Mouse (Mus musculus): ENCODE measurements around the gene Edc4. TPM values are rescaled to one million over a fixed set of nuclear protein-coding genes. Genes with fewer than 3 reads are reported as not detected.
A peak's percentile ranks its signal among the peaks of the same experiment; 100 is the strongest.
"Not testable (repeated sequence)": the region's sequence is repeated elsewhere in the genome, so short reads cannot be mapped to it uniquely, and the experiment has no call there.

Gene Edc4
- 55.6 and 59.1 TPM in 2 replicates for polyA plus RNA-seq (2015; fragmentation: Nextera tagmentation; extraction: Ambion mirVana)

GRCm38 (mm10) chr8:105880754-105881520 is at the start of gene Edc4:
Gene Edc4, plus strand, starts transcription at chr8:105880881.
- 1% methylated on average over 45 of the region's 45 CpGs for WGBS
- Histone ChIP-seq H3K4me3 (peak within 1 kb of the TSS; percentile 71), H3K36me3 (peaks cover 47% of the 10 kb centered on the region), H3K27me3 (no peaks in the 10 kb centered on the region), H3K4me2 (replicated peaks) (peak within 1 kb of the TSS; percentile 75), H3K27ac (replicated peaks) (peak within 1 kb of the TSS; percentile 36; the same call in 1 of the 2 replicates), H3K9ac (replicated peaks) (peak within 1 kb of the TSS; percentile 73), H3K4me1 (peaks cover 27% of the 10 kb centered on the region), H3K9me3 (no peaks in the 10 kb centered on the region)
- ATAC-seq (replicated peaks): peak; percentile 78

DNA sequence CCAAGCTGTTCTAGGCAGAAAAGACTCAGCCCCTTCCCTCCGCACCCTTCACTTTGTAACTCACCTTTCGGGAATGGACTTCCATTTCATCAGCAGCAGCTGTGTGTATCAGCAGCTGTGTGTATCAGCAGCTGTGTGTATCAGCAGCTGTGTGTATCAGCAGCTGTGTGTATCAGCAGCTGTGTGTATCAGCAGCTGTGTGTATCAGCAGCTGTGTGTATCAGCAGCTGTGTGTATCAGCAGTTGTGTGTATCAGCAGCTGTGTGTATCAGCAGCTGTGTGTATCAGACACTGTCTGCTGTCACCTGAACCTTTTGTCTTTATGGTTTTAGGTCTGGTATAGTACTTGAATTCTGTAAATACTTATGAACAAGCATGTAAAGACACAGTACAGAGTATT is 46.9 kb upstream of the Edc4 start:
- not testable (repeated sequence) for H3K36me3 ChIP-seq; H3K4me2 ChIP-seq (replicated peaks)
- 91% methylated on average over 2 of the region's 2 CpGs for WGBS

GRCm38 (mm10) chr8:105835318-105835717 is 45.4 kb upstream of the Edc4 start:
- WGBS: 25% methylated on average over 11 of the region's 11 CpGs
- ATAC-seq (replicated peaks): no peak
- Histone ChIP-seq H3K27me3 (no peaks in the 10 kb centered on the region), H3K36me3 (no peaks in the 10 kb centered on the region), H3K4me3 (no peak overlapping the region), H3K27ac (replicated peaks) (no peak overlapping the region), H3K9me3 (no peaks in the 10 kb centered on the region), H3K4me1 (no peaks in the 10 kb centered on the region), H3K9ac (replicated peaks) (no peak overlapping the region), H3K4me2 (replicated peaks) (no peak overlapping the region)

More for the DNA sequence above, 46.9 kb upstream of the Edc4 start:
- H3K4me3 ChIP-seq; H3K9me3 ChIP-seq; H3K9ac ChIP-seq (replicated peaks); H3K27ac ChIP-seq (replicated peaks); H3K4me1 ChIP-seq; H3K27me3 ChIP-seq; ATAC-seq (replicated peaks): not testable (repeated sequence)

- Histone ChIP-seq H3K4me2 (replicated peaks) (no peak overlapping the region), H3K27me3 (no peaks in the 10 kb centered on the region), H3K36me3 (no peaks in the 10 kb centered on the region), H3K9ac (replicated peaks) (no peak overlapping the region), H3K4me3 (no peak overlapping the region), H3K27ac (replicated peaks) (no peak overlapping the region), H3K9me3 (no peaks in the 10 kb centered on the region), H3K4me1 (no peaks in the 10 kb centered on the region)
- ATAC-seq (replicated peaks): no peak
- 80% methylated on average over 6 of the region's 6 CpGs for WGBS
Observed at GRCm38 (mm10) chr8:105836991-105837390, 43.7 kb upstream of the Edc4 start.

- Histone ChIP-seq H3K9ac (replicated peaks) (no peak overlapping the region), H3K4me2 (replicated peaks) (no peak overlapping the region), H3K4me3 (no peak overlapping the region), H3K27me3 (no peaks in the 10 kb centered on the region), H3K9me3 (no peaks in the 10 kb centered on the region), H3K27ac (replicated peaks) (no peak overlapping the region), H3K36me3 (peaks cover 11% of the 10 kb centered on the region), H3K4me1 (no peaks in the 10 kb centered on the region)
- ATAC-seq (replicated peaks): no peak
- WGBS: 93% methylated on average over 5 of the region's 5 CpGs
Observed at GRCm38 (mm10) chr8:105839209-105839608, 41.5 kb upstream of the Edc4 start.

- H3K27me3 ChIP-seq: no peaks in the 10 kb centered on the region
- H3K9ac ChIP-seq (replicated peaks): no peak overlapping the region
- H3K4me3 ChIP-seq: no peak overlapping the region
- peaks cover 8% of the 10 kb centered on the region for H3K4me1 ChIP-seq
- H3K27ac ChIP-seq (replicated peaks): no peak overlapping the region
- no peaks in the 10 kb centered on the region for H3K9me3 ChIP-seq
- 93% methylated on average over 11 of the region's 11 CpGs for WGBS
- no peak for ATAC-seq (replicated peaks)
- H3K4me2 ChIP-seq (replicated peaks): no peak overlapping the region
- H3K36me3 ChIP-seq: peaks cover 58% of the 10 kb centered on the region
Observed at GRCm38 (mm10) chr8:105846678-105847077, 34.0 kb upstream of the Edc4 start.

- 83% methylated on average over 4 of the region's 4 CpGs for WGBS
- 0 out of 2 replicates have a peak overlapping the region, but pooled peaks have one; percentile 1 for H3K9ac ChIP-seq (replicated peaks)
- no peak overlapping the region for H3K4me2 ChIP-seq (replicated peaks)
- H3K36me3 ChIP-seq: peaks cover 39% of the 10 kb centered on the region
- H3K4me1 ChIP-seq: peaks cover 12% of the 10 kb centered on the region
- no peak overlapping the region for H3K27ac ChIP-seq (replicated peaks)
- no peak for ATAC-seq (replicated peaks)
- H3K4me3 ChIP-seq: no peak overlapping the region
- no peaks in the 10 kb centered on the region for H3K9me3 ChIP-seq
- H3K27me3 ChIP-seq: no peaks in the 10 kb centered on the region
Observed at GRCm38 (mm10) chr8:105850014-105850413, 30.7 kb upstream of the Edc4 start.

DNA sequence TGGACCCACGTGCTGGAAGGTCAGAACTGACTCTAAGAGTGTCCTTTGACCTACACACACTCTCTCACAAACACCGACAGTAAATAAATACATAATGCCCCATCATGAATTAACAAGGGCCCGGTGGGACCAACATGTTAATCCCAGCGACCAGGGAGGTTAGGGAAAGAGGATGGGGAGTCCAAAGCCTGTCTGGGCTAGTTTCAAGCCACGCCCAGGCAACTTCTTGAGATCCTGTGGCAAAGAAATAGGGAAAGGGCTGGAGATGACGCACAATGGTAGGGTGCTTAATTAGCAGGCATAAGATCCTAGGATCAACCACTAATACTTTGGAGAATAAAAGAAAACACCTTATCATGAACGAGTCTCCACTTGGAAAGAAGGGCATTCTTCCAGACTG is 30.1 kb upstream of the Edc4 start:
- no peak overlapping the region for H3K27ac ChIP-seq (replicated peaks)
- 0 out of 2 replicates have a peak overlapping the region, but pooled peaks have one; percentile 1 for H3K9ac ChIP-seq (replicated peaks)
- WGBS: 77% methylated on average over 7 of the region's 7 CpGs
- no peaks in the 10 kb centered on the region for H3K9me3 ChIP-seq
- H3K4me1 ChIP-seq: peaks cover 12% of the 10 kb centered on the region
- peak overlapping the region; percentile 17 for H3K4me3 ChIP-seq
- ATAC-seq (replicated peaks): no peak
- H3K36me3 ChIP-seq: peaks cover 35% of the 10 kb centered on the region
- peak overlapping the region; percentile 7 for H3K4me2 ChIP-seq (replicated peaks)
- H3K27me3 ChIP-seq: no peaks in the 10 kb centered on the region

GRCm38 (mm10) chr8:105851651-105852143 is 29.0 kb upstream of the Edc4 start:
- Histone ChIP-seq H3K27me3 (no peaks in the 10 kb centered on the region), H3K4me3 (peak overlapping the region; percentile 91), H3K4me2 (replicated peaks) (peak overlapping the region; percentile 75), H3K4me1 (peaks cover 23% of the 10 kb centered on the region), H3K27ac (replicated peaks) (peak overlapping the region; percentile 89), H3K36me3 (peaks cover 24% of the 10 kb centered on the region), H3K9me3 (no peaks in the 10 kb centered on the region), H3K9ac (replicated peaks) (peak overlapping the region; percentile 75)
- WGBS: under 1% methylated on average over 34 of the region's 34 CpGs
- ATAC-seq (replicated peaks): peak; percentile 86

GRCm38 (mm10) chr8:105852146-105852729 is 28.4 kb upstream of the Edc4 start:
- no peak overlapping the region for H3K9ac ChIP-seq (replicated peaks)
- WGBS: 82% methylated on average over 12 of the region's 12 CpGs
- peak overlapping the region; percentile 91 for H3K4me3 ChIP-seq
- H3K4me2 ChIP-seq (replicated peaks): no peak overlapping the region
- no peak for ATAC-seq (replicated peaks)
- H3K36me3 ChIP-seq: peaks cover 19% of the 10 kb centered on the region
- no peaks in the 10 kb centered on the region for H3K27me3 ChIP-seq
- no peak overlapping the region for H3K27ac ChIP-seq (replicated peaks)
- H3K9me3 ChIP-seq: no peaks in the 10 kb centered on the region
- peaks cover 29% of the 10 kb centered on the region for H3K4me1 ChIP-seq

DNA sequence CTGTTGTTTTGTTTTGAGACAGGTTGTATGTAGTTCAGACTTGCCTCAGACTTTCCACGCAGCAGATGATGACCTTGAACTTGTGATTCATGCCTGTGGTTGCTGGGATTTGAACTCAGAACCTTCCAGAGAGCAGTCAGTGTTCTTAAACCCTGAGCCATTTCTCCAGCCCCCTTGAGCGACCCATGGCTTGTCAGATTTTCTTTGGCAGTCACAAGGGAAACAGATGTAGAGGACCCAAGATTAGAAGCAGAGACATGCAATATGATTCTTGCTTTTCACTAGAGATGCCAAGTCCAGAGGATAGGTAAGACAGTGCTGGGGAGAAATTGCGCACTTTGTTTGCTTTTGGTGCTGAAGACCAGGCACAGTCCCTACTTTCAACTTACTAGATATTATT is 27.5 kb upstream of the Edc4 start, which contains the start of gene Cenpt:
Gene Cenpt (minus strand): TSS at position 101 of the 400 bp plus-strand sequence.
- 93% methylated on average over 3 of the region's 3 CpGs for WGBS
- no peak within 1 kb of the TSS for H3K9ac ChIP-seq (replicated peaks)
- H3K36me3 ChIP-seq: peaks cover 11% of the 10 kb centered on the region
- H3K9me3 ChIP-seq: no peaks in the 10 kb centered on the region
- peaks cover 38% of the 10 kb centered on the region for H3K4me1 ChIP-seq
- no peaks in the 10 kb centered on the region for H3K27me3 ChIP-seq
- H3K4me3 ChIP-seq: no peak within 1 kb of the TSS
- no peak within 1 kb of the TSS for H3K27ac ChIP-seq (replicated peaks)
- ATAC-seq (replicated peaks): no peak
- H3K4me2 ChIP-seq (replicated peaks): no peak within 1 kb of the TSS

DNA sequence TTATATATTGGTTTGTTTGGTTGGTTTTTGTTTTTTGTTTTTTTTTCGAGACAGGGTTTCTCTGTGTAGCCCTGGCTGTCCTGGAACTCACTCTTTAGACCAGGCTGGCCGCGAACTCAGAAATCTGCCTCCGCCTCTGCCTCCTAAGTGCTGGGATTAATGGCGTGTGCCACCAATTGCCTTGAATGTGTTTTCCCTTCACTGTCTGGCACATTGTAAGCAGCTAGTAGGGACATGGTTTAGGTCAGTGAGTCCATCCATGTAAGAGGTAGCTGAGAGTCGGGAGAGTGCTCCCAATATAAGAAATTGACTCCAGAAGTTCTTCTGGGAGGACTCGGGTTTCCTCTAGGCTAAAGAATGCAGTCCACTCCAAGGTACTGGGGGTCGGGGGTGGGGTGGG is 26.4 kb upstream of the Edc4 start:
- H3K9me3 ChIP-seq: no peaks in the 10 kb centered on the region
- H3K36me3 ChIP-seq: peaks cover under 1% of the 10 kb centered on the region; the same call in 1 of the 2 replicates
- peak overlapping the region; percentile 92 for H3K4me3 ChIP-seq
- no peak; the same call in 1 of the 2 replicates for ATAC-seq (replicated peaks)
- H3K4me1 ChIP-seq: peaks cover 48% of the 10 kb centered on the region
- WGBS: 28% methylated on average over 8 of the region's 8 CpGs
- peak overlapping the region; percentile 99 for H3K4me2 ChIP-seq (replicated peaks)
- H3K9ac ChIP-seq (replicated peaks): peak overlapping the region; percentile 85; the same call in 1 of the 2 replicates
- peak overlapping the region; percentile 81; the same call in 1 of the 2 replicates for H3K27ac ChIP-seq (replicated peaks)
- H3K27me3 ChIP-seq: no peaks in the 10 kb centered on the region
